Mouse (Mus musculus): ENCODE data around the gene Bcas1.

DNA sequence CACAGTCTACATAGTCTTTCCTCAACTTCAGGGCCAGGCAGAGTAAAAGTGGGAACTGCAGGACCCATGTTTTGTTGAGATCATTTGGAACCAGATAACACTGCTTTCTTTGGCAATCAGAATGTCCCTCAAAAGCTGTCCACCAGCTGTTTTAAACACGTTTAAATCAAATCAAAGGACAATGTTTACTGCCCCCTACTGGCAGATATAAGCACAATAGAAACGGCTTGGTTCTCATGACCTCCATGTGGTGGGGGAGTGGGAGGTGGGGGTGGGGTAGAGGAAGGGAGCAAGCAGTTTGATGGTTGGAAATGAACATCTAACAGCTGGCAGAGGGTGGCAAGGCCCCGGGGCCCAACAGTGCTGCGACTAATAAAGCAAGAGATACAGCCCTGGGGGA lies 5.7 kb downstream of the Bcas1 start:
- TF ChIP-seq CTCF (IDR thresholded peaks at IDR 0.05; ENCODE audit: low read depth, low read length) (no peak), GATA1 (IDR thresholded peaks at IDR 0.05; ENCODE audit: borderline replicate concordance, low read length) (no peak)

Measured in G1E (cell line).